Mouse (Mus musculus) bone marrow macrophage, adult 2 months (primary cell): ENCODE measurements around the gene Shc2.

Source experiments
- CTCF ChIP-seq: IDR thresholded peaks from 2 replicates; pipeline ENCODE4 v1.5.1; 2012; ENCODE audit warnings: low read depth, mild to moderate bottlenecking, low read length, moderate library complexity
- POLR2A ChIP-seq: IDR thresholded peaks from 2 replicates; pipeline ENCODE4 v1.6.1; 2012; ENCODE audit warnings: mild to moderate bottlenecking, low read depth, low read length, borderline replicate concordance

DNA sequence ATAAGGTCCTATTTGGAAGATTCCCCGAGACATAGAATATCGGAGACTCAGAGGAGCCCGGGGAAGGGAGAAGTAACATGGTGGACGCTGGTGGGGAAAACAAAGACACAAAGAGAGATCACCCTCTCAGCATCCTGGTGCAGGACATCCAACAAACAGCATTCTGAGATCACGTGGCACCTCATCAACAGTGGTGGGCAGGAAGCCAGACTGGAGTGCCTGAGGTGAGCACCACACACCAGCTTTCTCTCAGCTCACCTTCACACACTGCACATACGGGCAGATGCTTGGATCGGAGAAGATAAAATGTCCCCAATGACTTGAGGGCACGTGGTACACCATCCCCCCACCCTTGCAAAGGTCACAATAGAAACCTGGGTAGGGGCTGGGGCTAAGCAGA is 1.4 kb downstream of the Shc2 start:
- no peak for TF ChIP-seq POLR2A
- TF ChIP-seq CTCF, result no peak
